Mouse (Mus musculus): ENCODE results near the gene Plxnd1.

Plxnd1 gene

DNA sequence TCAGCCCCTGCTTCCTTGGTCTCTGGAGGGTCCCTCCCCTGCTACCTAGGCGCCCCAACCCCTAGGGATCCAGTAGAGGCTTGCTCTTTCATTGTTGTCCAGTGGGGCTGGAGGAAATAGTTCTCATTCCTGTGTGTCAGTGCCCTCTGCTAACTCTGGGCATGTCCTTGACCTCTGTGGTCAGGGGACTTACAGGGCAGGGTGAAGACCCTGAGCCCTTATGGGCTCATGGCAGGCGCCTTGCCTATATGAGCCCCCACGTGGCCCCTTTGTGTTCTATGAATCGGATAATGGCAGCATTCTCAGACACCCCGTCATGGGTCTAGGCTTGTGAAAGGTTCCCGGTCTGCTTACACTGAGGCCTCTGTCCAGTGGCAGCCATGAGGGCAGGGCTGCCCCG, 4.0 kb upstream of the Plxnd1 start:
- DNase-seq: no peak

DNA sequence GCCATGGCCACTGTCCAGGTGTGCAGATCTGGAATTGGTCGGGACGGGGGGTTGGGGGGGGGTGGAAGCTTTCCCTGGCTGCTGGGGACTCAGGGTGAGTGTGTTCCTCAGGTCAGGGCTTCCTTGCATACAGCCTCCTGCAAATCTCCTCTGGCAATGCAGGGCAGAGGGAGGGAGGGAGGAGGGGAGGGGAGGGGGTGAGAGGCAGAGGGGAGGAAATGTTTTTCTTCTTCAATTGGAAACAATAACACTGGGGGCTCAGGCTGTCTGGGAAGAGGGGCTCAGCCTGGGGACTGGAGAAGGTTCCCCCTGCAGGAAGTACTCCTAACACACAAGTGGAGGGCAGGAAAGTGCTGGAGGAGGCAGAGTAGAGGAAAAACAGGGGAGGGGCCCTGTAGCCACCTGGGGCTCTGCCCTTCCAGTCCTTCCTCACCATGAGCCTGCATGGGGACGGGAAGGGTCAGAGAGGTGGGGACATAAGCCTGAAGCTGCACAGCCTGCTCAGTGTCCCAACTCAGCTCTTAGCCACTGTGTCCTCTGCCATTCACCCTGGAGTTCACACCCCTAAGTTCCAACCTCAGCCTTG, 3.0 kb upstream of the Plxnd1 start:
- no peak for DNase-seq

DNA sequence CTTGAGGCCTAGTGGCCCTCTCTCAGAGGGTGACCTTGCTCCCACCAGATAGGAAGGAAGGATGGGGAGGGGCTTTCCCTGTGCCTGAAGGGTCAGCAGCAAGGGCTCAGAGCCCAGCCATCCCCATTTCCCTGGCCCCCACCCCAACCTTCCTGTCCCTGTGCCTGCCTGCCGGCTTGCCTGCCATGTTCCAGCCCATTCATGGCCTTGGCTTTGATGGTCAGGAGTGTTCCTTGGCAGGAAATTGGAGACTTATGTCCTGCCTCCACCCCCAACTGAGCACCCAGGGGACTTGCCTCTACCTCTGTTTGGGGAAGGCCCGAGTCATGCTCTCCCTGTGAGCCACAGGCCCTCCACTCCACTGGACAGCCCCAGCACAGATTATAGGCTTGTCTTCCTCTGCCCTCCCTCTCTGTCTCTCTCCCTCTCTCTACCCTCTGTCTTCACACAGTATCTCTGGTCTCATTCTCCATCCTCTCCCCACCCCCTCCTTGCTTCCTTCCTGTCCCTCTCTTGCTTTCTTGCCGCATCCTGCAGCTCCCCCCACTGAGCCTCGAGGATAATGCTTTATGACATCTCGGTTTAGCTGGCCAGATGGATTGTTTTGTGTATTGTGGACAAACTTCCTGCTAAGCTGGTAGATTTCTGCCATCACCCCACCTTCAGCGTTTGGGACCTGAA, 1.5 kb upstream of the Plxnd1 start:
- peak; percentile 67 to 69 for DNase-seq

DNA sequence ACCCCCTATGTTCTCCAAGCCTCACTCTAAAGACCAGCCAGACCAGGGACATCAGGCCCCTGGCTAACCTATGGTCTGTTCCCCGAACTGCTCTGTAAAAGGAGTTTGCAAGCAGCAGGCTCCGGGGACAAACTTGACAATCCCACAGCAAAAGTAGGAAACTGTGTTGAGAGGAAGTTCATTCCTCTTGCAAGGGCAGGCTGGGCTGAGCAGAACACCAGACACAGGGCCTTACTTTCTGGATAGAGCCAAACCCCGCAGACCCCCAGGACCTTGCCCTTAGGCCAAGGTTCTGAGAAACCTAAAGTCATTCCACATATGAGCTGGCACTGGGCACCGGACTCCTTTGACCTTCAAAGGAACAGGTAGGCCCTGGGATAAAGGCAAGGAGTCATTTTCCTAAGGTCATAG, 731 bp upstream of the Plxnd1 start:
- peak in 1 of 2 experiments; percentile 9 for DNase-seq

DNA sequence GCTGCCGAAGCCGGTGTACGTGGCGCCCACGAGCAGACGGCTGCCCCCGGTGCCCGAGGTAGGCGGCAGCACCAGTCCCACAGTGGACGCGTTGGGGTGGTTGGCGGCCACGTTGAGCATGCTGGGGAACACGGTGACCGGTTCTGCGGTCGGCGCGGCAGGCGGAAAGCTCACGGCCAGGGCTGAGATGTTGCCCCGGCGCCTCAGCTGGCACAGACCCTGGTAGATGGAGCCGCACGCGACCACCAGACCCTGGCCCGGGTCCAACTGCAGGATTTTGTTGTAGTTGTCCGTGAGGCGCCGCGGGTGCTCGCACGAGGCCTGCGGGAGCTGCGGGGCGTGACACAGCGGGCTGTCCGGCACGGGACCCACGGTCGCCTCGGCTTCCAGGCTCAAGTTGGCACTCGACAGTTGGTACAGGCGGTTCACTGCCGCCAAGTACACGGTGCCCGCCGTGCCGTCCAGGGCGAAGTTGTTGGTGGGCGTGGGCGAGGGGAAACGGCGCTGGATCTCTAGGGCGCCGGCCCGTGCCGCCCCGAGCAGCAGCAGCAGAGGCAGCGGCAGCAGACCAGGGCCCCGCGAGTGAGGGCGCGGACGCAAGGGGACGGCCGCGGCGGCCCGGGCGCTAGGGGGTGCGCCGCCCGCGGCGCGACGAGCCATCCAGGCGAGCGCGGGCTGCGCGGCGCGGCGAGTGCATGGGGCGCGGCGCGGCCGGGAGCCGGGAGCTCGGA, 494 bp downstream of the Plxnd1 start:
- DNase-seq: peak; percentile 68 to 72

DNA sequence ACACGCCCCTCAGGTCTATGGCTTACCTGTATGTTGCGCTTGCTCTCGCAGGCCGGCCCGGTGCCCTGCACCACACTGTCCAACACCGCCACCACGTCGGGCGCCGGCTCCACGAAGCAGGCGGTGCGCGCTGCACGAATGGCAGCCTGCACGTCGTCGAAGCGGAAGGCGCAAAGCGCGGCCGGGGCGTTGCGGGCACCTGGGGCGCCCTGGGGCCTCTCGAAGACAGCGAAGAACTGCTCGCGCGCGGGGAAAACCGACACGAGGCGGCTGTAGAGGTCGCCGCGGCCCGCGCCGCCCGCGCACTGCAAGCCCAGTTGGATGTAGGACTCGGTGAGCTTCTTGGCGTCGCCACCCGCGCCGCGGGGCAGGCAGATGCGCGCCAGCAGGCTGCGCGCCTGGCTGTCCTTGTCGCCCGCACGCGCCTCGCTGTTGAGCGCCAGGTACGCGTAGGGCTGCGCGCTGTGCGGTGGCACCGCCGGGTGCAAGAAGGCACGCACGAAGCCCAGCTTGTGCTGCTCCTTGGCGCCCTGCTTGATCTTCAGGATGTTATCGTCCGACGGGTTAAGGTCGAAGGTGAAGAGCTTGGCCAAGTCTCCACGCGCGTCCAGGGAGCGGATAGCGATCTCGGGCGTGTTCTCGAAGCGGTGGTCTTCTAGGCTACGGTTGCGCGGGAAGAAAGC, 1.2 kb downstream of the Plxnd1 start:
- DNase-seq: peak; percentile 59 to 62

DNA sequence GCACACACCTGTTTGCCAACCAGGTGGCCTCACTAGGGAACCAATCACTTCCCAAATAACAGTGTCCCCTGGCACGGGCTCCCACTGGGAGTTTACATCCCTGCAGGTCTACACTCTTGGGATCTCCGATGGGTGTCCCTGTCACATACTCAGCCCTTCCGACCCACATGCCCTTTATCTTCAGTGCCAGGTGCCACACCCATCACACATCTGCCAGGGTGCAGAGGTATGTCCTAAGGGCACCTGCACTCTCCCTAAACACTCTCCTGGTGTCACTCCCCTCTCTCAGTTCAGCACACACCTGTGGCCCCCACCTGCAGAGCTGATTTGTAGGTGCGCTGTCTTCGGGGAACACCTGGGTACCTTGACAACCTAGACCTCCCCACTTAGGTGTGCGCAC, 1.8 kb downstream of the Plxnd1 start:
- DNase-seq: no peak

DNA sequence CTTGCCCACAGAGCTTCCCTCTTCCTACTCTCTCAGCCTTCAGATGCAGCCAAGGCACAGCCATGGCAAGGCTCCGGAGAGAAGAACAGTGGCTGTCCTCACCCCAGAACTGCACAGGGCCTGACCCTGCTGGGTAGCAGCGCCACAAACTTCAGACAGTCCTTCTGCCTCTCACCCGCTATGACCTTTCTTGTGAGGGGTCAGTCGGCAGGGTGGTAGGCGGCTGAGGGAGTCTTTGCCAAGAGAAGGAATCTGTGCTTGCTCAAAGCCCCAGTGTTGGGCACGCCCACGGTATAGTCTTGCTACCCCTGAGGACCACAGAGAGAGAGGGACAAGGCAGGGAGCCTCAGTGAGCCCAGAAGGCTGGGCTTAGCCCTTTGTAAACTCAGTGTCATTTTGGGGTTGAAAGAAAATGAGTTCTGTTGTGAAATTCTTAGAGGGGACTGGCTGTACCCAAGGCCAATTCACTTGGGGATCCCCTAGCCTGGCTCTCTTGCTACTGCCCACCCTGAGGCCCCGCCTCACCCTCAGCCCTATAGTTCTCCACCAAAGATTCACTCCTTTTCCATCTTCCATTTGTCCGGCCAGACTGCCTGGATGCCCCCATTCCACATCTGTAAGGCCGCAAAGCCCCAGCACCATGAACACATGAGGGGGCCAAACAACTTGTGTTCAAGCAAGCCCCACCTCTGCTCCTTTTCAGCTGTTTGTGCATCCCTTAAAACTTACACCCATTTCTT, 2.8 kb downstream of the Plxnd1 start:
- no peak for DNase-seq

DNA sequence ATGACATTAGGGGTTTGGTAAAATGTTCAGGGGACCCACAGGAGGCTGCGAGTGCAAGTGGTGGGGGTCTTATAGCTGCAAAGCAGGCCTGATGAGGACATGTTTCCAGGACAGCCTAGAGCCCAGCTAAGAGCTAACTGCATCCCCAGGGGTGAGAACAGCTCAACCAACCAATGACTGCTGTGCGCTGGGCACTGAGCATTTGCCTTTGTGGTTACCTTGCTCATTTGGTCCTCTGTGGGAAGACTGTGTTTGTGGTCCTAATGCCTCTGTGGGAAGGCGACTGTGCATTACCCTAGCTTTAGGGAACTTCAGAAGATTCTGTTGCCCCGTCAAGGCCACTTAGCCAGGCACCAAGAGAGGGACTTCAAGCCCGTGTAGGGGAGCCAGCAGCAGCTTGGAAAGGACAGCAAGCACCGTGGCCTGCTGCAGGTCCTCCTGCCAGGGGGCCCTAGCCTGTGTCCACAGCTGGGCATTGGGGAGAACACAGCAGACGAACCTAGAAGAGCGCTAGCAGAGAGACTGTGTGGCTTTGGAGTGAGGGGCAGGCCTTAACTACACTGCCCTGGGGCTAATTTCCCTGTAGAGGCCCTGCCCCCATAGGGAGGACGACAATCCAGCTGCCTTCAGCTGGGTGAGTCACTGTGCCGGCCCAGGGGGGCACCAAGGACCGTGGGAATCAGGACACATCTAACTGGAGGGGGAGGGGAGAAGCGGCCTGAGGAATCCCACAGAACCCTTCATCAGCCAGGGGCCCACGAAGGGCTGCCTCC, 3.5 kb downstream of the Plxnd1 start:
- no peak for DNase-seq

DNA sequence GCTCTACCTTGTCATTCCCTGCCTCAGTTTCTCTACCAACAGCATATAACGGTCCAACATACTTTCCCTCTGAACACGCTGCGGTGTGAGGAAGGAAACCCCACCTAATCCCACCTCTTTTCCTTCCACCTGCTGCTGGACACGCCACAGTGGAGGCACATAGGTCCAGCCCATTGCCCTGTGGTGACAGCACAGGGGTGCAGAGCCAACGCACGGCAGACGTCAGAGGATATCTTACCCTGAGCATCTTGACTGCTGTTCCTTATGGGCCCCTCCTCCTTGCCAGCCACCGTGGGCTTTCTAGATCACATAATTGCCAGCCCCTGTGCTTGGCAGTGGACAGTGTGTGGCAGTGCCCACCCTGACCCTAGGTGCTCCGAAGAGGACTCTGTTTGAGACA, 4.3 kb downstream of the Plxnd1 start:
- DNase-seq: no peak

DNA sequence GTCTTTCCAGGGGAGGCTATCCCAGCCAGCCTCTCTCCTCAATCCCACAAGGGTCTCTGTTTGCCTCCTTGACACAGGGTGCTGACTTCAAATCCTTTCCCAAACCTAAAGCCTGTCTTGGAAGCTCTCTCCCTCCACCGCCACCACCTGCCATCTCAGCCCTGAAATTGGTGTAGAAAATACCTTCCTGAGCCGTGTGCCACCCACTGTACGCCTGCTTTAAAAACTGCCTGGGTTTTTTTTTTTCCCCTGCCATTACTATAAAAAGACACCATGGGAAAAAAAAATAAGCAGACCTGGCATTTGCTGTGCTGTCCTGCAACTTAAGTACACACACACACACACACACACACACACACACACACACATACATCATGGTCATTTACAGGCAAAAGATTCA, 4.7 kb downstream of the Plxnd1 start:
- DNase-seq: no peak

DNA sequence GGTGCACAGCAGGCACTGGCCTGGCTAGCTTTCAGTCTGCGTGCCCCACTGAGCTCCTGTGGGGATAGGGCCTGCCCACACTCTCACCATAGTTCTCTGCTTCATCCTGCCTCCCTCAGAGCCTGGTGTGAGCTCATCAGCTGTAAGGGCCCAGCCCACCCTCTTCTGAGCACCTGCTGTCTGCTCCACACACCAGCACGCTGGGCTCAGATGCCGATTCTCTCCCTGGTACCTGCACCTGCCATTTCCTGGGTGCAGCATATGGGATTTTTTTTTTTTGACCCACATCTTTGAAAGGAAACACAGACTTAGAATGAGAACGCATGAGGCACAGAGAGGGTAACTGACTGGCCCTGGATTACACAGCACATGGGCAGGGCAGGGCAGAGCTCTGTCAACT, 5.2 kb downstream of the Plxnd1 start:
- no peak for DNase-seq

DNA sequence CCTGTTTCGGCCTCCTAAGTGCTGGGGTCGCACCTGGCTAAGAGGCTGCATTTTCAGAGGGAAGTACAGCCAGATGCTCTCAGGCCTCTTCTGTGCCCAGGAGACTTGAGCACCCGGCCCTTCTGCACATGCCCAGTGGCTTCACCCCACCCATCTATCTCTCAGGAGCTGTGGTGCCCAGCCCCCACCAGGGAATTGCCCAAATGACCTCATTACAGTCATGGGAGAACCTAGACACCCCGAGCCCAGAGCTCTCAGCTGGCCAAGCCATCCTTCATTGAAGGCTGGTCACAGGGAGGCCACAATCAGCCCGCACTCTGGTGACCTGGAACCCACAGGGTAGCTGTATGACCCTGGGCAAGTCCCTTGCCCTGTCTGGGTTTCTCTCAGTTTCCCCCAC, 5.8 kb downstream of the Plxnd1 start:
- no peak for DNase-seq

DNA sequence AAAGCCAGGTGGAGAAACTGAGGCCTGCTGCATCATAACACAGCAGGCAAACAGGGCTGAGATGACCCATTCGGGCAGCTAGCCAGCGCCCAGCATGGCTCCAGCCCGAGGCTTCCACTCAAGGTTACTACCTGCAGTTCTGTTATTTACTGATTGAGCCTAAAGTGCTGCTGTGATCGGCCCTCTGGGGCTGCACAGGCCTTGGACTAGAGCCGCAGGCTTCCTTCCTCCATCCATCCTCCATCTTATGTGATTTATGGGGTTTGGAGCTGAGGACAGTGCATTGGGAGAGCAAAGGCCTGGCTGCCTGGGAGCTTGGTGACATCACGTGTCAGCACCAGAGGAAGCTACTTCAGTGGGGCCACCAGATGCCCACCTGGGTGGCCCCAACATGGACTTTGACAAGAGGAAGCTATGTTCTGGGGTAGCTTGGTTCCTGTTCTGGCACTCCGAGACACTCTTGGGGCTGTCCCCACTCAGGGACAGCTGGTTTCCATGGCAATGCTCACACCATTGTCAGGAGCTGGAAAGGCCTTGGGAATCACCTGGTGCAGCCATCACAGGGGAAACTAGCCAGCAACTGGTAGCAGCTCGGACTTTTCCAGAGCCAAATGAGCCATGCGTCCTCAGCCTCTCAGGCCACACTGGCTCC, 7.6 kb downstream of the Plxnd1 start:
- DNase-seq: peak; percentile 48 to 49

DNA sequence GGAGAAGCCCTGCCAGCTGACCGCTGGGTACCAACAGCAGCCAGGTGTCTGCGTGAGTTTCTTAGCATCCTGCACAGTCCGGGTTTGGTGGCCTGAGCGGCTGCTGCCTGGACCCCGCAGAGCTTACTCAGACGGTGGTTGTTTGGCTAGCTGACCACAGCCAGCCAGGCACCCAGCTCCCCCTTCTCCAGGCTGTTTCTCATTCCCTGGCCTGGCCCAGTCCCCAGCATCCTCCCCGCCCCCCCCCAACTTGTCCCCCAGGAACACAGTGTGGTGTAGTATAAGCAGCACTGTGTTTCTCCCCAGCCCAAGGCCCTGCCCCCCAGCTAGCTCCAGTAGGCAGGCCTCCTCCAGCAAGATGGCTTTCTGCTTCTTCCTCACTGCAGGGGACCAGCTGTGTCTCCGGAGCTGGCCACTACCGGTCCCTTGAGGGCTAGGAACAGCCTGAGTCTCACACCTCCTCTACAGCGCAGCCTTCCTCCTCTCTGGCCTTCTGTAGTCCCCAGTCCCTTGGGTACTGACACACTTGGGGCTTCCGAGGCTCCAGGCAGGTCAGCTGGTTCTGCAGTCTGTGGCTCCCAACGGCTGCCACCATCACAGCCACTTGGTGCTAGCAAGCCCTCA, 8.2 kb downstream of the Plxnd1 start:
- DNase-seq: peak in 1 of 2 experiments; percentile 44

DNA sequence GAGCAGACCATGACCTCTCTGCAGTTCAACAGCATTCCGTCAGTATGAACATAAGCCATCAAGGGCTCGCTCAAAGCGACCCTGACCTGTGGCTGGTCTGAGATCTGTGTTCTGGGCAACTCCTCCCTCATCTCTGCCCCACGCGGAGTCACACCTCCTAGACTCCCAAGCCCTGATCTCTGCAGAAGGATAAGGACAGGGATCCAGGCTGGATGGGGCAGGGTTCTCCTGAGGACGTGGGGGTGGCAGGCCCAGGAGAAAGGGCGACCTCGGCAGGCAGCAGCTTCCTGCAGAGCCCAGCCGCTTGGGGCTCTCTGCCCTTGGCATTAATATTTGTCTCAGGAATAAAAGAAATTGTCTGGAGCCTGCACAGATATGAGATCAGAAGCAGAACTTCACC, 9.2 kb downstream of the Plxnd1 start:
- DNase-seq: no peak

DNA sequence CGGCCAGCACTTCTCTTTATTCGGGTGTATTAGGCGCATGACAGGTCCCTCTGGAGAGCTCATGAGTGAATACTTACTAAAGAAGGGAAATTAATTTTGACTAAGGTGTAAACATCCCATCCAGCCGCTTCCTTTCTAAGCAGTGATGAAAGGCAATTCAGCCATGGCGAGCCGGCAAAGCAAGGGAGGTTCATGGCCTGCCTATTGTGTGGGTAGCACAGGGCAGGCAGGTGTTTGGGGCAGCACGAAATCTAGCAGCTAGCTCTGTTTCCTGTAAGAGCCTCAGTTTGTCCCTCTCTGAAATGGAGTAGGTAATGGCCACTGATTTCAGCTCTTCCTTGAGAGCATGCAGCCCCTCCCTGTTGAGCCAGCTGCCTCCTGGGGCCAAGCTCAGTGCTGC, 10.2 kb downstream of the Plxnd1 start:
- no peak for DNase-seq

DNA sequence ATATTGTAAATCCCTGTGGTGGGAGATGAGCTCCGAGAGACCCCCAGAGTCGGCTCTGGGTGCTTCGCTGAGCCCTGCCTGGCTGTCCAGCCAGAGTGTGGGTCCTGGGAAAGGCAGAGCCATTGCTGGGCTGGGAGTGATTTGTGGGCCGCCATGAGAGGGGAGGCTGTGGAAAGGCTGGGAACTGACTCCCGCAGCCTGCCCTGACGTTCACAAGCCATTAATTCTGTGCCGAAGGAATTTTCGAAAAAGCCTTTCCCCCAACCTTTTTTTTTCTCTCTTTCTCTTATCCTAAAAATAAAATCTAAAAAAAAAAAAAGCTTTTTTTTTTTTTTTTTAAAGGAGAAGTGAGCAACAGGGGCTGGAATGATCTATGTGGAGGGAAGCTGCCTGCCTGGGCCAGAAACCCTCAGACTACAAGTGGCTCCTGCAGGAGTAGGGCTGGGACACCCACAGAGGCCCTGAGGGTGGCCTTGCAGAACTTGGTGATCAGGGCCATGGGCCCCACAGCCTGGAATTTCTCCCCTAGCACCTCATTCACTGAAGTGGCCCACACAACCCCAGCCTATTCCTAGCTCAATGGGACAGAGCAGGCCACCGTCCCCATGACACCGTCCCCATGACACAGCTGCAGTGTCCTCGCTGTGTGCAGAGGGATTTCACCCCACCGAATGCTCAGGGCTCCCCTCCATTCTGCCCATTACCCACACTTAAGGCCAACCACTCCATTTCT, 11.3 kb downstream of the Plxnd1 start:
- no peak for DNase-seq

DNA sequence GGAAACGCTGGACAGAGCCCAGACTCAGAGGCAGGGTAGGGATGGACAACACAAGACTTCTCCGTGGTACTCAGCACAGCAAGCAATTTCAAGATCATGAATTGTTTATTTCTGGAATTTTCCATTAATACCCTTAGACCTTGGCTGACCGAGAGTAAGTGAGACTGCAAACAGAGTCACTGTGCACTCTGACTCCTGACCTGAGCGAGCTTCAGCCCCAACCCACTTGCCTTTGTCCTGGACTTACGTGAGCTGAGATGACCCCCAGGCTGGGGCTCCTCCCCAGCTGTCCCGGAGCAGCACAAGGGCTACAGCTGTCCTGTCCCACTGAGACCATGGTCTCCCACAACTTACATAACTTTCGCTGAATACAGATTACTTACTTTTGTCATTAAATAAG, 11.9 kb downstream of the Plxnd1 start:
- DNase-seq: no peak

DNA sequence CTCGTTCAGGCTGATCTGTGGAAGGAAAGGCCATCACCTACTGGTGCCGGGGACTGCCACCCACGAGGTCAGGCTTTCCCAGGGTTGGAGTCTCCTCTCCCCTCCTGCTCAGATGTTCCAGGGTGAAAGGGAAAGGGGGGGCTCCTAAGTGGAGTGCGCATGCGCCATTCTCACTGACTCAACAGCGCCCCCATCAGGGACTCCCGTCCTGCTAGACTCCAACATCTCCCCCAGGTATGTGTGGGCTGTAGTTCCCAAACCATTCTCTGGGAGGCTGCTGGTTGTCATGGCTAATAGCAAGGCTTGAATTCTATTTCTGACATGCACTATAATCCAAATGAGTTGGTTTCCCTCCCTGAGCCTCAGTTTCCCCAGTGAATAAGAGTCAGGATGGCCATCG, 16.2 kb downstream of the Plxnd1 start:
- peak in 1 of 2 experiments; percentile 62 for DNase-seq
